1 mouse cellular context compared by ENCODE assay signal in the genomic region with DNA sequence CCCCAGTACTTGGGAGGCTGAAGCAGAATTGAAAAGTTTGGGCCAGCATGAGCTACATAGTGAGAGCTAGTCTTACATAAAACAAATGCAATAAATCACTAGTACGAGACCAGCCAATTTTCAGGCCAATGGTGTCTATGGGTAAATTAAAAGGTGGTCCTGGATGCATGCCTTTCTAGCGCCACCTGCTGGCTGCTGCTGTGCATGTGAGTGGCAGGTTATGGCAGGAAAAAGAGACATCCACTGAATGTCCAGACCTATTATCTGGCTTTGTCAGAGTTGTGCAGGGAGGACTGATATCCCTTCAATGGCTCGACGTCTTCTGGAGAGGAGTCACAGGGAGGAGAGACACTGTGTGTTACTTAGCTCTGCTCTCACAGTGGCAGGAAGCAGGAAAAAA.
TF ChIP-seq lines count a peak whose summit lies in the region.

No protein-coding gene starts in this region.

TF ChIP-seq in C2C12, 6 proteins besides CTCF, POLR2A, EP300 and RAD21 (continued from another document):
- TF ChIP-seq MYOD1 (IDR thresholded peaks at IDR 0.05; ENCODE audit: control insufficient read depth, insufficient read length, low read depth) (no peak), CEBPB (IDR thresholded peaks at IDR 0.05; ENCODE audit: low read depth) (no peak)
